Mouse (Mus musculus) gonadal fat pad, adult 2 months (tissue): ENCODE results near the gene Ccnk. TPM values are rescaled to one million over a fixed set of nuclear protein-coding genes. Genes with fewer than 3 reads are reported as not detected.

Source experiments
- DNase-seq: peaks from one replicate; pipeline ENCODE4 v3.0.0-alpha.2; 2012; ENCODE audit warnings: low read depth
- polyA plus RNA-seq: library from polyadenylated mRNA; depleted of rRNA; stranded (reverse); fragments of >200 nt; gene quantifications from 2 replicates; pipeline ENCODE4 v1.2.3, GENCODE M21; 2012; rRNA removed

The Ccnk gene
- polyA plus RNA-seq, 1 experiment: 11.0 TPM

GRCm38 (mm10) chr12:108245579-108245978 lies 66.2 kb downstream of the Ccnk start:
- DNase-seq: no peak

- DNase-seq: no peak
Measured at GRCm38 (mm10) chr12:108246759-108247500, 67.6 kb downstream of the Ccnk start.

- DNase-seq: no peak
Measured at GRCm38 (mm10) chr12:108249019-108249418, 69.6 kb downstream of the Ccnk start.

- no peak for DNase-seq
Measured at GRCm38 (mm10) chr12:108249522-108249921, 70.1 kb downstream of the Ccnk start.

- no peak for DNase-seq
Measured at GRCm38 (mm10) chr12:108251034-108251792, 71.8 kb downstream of the Ccnk start.

- no peak for DNase-seq
Measured at GRCm38 (mm10) chr12:108251825-108252542, 72.6 kb downstream of the Ccnk start.

Other genes starting within 250 kb of the Ccnk start
- gene Bcl11b, start 176.0 kb upstream of the Ccnk start, polyA plus RNA-seq: 0.70 and 1.0 TPM in 2 replicates
- 36.8 and 38.3 TPM in 2 replicates for gene Setd3, start 265 bp upstream of the Ccnk start, polyA plus RNA-seq
- gene Ccdc85c, start 95.8 kb downstream of the Ccnk start, polyA plus RNA-seq: 13.0 and 15.6 TPM in 2 replicates
- 2.1 and 2.2 TPM in 2 replicates for gene Hhipl1, start 126.7 kb downstream of the Ccnk start, polyA plus RNA-seq
- 4.6 and 4.9 TPM in 2 replicates for gene Cyp46a1, start 154.8 kb downstream of the Ccnk start, polyA plus RNA-seq
- gene Eml1, start 191.4 kb downstream of the Ccnk start, polyA plus RNA-seq: 26.0 and 34.7 TPM in 2 replicates